Mouse (Mus musculus) megakaryocyte progenitor cell, adult 5-6 weeks (primary cell): ENCODE measurements around the gene Tdrkh. TPM values are rescaled to one million over a fixed set of nuclear protein-coding genes. Genes with fewer than 3 reads are reported as not detected.

Experiments
- ATAC-seq: replicated peaks from 2 replicates; pipeline ENCODE4 v1.8.0; 2016; ENCODE audit warnings: mild to moderate bottlenecking, moderate TSS enrichment, inconsistent platforms; ENCODE audit not compliant: poor library complexity
- total RNA-seq, 2 experiments: library from RNA; stranded (forward) in 1 of 2; stranded (reverse) in 1 of 2; fragments of 157-497, 149-512 nt in 1 of 2; fragments of 200-1000 nt in 1 of 2; gene quantifications; 2 replicates each; pipeline versions ENCODE4 v1.2.3 to v1.2.4; 2015 to 2017

The Tdrkh gene
- total RNA-seq (2015) (12.7 and 13.2 TPM in 2 replicates), total RNA-seq (2017) (3.9 and 5.5 TPM in 2 replicates)

DNA sequence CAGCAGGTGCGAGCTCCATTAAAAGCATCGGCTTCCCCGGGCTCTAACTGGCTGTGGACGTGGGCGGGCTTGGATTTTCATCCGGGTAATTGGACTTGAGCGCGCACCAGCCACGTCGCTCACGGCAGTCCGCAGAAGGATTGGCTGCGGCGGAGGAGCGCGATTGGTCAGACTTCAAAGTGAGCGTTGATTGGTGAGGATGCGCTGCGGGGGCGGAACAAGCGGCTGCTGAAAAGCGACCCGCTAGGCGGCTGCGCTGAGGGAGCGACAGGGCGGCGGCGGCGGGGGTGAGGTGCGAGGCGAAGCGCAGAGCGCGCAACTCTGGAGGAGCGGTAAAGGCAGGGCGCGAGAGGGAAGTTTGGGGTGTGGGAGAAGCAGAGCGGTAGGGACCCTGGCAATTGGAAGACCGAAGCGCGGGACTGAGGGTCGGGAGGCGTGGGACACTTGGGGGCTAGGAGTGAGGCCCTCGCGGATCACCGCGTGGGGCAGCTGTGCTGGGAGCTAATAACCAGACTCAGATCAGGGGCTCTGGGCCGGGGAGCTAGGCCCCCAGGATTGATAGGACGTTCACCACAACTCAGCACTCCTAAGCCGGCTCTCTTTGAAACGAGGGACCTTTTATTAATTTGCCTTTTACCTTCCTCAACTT, at the start of gene Tdrkh:
Tdrkh (plus strand) TSS at position 243 of the 649 bp plus-strand sequence.
- ATAC-seq, result peak; percentile 99

DNA sequence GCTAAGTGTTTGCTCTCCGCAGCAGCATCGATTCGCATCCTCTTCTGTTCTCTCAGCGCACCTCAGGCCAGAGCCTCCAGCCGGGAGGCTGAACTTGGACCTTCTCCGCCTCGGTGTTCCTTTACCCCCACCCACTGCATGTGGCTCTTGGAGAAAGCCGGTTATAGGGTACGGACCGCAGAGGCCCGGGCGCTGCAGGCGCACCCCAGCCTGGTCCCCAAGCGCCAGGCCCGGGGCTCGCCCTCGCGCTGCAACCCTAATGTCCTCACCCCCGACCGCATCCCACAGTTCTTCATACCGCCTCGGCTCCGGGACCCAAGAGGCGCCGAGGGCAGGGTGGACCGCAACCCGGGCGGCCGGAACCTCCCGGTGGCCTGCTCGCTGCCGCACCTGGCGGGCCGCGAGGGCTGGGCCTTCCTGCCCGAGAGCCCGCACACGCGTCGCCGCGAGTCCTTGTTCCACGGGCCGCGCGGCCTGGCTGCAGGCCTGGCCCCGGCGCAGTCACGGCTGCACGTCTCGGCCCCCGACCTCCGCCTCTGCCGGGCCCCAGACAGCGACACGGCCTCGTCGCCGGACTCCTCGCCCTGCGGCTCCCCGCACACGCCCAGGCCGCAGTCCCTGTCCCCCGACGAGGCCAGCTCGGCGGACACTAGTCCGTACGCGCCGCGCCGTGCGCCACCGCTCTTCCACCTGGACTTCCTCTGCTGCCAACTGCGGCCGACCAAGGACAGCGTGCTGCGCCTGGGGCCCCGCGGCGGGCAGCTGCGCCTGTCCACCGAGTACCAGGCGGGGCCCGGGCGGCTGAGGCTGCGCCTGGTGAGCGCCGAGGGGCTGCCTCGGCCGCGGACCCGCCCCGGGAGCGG, 49.6 kb upstream of the Tdrkh start:
- 0 out of 2 replicates have a peak, but pooled peaks have one; percentile 11 for ATAC-seq

DNA sequence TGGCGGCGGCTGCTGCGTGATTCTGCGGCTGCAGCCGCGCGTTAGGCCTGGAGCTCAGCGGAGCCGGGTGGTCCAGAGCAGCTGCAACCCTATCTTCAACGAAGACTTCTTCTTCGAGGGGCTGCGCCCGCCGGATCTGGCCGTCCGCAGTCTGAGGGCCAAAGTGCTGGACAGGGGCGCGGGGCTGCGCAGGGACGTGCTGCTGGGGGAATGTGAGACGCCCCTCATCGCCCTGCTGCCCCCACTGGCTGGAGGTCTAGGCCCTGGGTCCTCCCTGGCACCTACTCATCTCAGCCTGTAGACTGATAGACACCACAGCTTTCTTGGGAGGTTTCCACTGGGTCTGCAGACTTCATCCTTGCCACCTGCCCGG, 48.9 kb upstream of the Tdrkh start:
- no peak for ATAC-seq

DNA sequence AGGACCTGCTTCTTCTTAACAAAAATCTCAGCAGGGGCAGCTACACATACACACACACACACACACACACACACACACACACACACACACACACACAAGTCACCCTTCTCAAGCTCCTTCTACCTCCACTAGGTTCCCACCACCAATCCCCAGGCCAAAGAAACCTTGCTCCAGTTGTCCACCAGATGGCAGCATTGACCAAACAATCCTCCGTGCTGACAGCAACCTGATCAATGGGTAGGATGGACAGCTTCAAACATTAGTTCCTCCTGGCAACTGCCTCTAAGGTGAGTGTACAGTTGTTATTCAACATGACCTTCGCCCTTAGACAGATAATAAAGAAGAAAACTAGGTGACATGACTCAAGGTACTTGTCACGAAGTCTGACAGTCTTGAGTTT, 46.3 kb upstream of the Tdrkh start:
- ATAC-seq, result peak; percentile 96

DNA sequence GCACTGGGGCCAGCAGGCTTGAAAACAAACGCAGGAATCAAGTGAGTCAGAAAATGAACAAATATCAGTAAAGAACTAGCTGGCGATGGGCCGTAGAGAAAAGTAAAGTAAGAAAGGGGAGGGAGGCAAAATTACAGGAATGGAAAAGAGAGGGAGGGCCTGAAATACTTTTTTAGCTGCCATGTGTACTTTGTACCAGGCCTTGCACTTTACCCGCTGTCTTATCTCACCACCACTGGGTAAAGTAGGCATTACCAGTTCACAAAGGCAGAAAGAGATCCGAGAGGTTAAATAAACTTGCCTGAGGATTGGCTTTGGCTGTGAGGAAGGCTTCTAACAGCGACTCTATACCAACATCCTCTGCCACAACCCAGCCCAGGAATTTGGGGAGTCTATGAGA, 45.6 kb upstream of the Tdrkh start:
- no peak for ATAC-seq

DNA sequence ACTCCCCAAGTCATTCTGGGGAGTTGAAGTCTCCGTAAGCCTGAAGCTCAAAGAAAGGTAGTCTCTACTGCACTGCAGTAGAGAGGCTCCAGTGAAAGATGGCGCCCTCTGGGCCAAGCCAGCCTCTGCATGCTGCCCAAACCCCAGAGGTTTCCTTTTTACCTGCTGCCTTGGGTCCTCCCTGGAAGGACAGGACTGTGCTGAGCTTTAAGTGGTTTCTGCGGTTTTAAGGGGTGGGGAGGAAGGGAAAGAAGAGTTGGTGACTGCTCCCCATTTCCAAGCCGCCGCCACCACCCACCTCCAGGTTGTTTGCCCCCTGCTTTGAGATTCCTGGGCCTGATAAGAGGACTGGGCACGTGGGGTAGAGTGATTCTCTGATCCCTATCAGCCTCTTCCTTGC, 44.4 kb upstream of the Tdrkh start:
- ATAC-seq, result no peak

DNA sequence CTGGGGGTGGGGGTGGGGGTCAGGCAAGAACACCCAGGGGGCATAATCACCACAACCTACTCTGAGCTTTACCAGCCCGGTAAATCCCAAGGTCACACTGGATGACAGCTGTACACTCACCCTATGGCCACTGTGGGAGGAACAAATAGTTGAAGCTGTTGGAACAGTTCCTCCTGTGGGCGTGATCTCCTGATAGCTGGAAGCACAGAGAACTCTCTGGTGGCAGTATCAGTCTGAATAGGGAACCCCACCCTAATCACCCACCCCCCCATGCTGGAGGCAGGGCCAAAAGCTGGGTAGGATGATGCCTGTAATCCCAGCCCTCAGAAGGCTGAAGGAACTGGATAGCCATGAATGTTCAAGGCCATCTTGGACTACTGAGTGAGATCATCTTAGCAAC, 43.4 kb upstream of the Tdrkh start:
- ATAC-seq, result peak; percentile 33

DNA sequence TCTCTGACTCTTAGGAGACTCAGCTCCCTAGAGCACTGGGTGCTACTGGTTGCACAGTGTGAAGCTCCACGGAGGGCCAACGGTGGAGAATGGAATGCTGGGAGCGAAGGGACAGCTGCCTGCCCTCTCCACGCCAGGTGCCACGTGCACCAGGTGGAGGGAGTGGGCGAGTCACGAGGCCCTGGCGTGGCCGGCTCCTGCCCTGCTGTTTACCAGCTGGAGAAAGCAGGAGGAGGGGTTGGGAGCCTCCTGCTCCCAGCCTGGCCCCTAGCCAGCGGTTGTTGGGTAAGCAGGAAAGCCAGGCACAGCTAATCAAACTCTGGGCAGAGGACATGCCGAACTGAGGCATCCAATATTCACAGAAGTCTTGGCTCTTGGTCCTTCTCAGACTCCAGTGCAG, 41.4 kb upstream of the Tdrkh start:
- ATAC-seq, result no peak

DNA sequence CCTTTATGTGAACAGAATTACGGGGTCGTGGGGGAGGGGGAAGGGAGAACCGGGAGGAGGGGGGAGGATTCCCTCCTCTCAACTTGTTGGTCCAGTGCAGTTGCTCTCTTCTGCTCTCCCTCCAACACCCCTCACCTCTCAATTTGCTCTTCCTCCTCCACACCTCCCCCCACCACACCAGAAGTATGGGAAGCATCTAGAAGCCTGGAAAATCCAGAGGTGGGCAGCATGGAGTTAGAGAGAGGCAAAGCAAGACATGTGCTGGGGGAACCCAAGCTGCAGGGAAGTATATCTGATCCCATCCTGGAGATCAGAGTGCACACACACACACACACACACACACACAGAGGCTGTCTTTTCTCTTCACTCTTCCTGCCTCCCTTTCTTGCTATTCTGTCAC, 41.0 kb upstream of the Tdrkh start:
- no peak for ATAC-seq

DNA sequence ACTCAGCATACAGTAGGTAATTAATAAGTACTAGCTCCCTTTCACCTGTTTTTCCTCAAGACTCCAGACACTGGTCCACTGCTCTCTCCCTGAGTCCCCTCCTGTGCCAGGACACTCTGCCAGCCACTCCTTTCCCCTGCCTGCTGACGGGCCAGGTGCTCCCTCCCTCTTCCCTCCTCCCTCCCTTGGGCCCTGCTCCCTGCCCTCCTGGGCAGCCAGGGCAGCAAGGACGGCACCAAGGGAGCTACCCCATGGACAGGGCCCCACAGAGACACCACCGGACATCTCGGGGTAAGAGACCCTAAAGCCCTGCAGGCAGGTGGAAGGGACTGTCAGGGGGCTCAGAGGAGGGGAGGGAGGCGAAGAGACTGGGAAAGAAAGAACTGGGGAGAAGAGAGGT, 40.4 kb upstream of the Tdrkh start, which contains the start of gene Rorc:
Rorc (plus strand) TSS at position 154 of the 400 bp plus-strand sequence.
- ATAC-seq, result no peak

DNA sequence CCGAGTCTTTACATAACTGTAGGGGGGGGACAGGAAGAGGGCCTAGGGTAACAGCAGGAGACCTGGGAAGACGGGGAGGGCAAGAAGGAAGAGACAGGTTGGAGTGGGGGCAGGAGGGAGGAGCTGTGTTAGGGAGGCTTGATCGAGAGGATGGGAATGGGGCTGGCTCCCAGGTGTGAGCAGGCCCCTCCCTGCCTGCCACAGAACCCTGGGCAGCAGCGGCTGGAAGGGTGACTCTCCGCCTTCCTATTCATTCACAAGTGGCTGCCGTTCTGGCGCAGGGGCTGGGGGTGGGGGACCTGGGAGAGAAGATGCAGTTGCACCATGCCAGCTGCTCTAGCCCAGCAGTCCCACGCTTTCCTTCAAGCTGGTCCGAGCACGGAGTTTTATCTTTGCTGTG, 40.0 kb upstream of the Tdrkh start:
- no peak for ATAC-seq

DNA sequence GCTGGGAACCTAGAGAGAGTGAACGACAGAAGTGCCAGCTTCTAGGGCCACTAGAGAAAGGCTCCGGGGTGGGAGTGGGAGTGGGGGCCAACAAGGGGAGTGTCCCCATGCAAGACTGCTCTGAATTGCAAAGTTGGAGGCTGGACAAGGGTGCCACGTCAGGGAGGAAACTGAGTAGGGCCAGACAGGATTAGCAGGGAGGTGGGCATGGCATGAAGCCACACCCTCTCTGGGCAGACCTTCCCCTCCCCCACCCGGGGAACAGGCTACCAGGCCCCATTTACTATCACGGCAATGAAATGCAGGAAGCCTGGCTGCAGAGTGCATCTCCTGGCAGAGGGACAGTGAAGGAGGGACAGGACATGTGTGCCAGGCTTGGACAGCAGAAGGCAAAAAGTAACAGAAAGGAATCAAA, 39.5 kb upstream of the Tdrkh start:
- no peak for ATAC-seq

DNA sequence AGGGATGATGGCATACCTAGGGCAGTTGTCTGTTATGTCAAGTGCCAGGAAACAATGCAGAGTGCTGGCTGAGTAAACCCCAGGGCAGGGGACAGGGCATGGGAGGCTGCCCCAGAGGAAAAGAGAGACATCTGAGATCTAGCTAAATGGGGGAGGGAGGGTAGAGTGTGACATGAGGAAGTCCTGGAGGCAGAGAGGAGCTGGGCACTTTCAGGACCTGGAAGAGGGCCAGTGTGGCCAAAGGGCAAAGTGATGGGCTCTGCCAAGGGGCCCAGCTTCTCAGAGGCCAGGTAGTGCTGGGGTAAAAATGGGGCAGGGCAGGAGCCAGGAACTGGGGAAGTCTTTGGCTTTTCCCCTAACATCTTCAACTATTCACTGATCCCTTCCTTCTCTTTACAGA, 38.4 kb upstream of the Tdrkh start:
- no peak for ATAC-seq

DNA sequence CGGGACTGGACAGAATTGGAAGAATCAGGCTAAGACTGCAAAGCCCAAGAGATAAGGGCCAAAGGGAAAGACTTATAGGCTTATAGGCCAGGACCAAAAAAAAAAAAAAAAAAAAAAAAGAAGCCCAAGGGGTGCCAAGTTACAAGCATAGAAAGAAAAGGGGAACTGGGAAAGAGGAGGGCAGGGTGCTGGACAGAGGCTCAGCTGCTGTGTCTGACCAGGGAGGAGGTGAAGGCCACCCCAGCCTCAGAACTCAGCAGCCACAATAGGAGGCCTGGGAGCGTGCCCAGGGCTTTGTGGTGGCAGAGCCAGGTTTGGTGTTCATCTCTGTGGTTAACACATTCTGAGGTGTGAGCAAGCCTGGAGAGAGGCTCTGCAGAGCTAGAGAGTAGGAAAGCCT, 37.9 kb upstream of the Tdrkh start:
- ATAC-seq, result peak; percentile 68

DNA sequence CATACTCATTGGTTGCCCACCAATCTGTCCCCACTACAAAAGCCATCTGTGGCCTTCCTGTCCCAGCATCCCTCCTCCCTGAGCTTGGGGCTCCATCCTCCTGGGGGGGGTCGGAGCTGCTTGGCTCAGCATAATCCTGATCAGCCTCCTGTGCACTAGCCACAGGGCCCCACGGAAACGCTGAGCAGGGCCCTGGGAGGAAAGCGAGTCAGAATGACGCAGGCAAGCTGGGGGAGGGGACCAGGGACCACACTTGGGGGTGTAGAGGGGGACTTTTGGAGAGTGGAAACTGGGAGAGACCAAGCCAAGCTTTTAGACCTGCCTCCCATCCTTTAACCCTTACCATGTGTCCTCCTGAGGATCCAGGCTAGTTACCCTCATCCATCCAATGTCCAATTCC, 37.2 kb upstream of the Tdrkh start:
- no peak for ATAC-seq

DNA sequence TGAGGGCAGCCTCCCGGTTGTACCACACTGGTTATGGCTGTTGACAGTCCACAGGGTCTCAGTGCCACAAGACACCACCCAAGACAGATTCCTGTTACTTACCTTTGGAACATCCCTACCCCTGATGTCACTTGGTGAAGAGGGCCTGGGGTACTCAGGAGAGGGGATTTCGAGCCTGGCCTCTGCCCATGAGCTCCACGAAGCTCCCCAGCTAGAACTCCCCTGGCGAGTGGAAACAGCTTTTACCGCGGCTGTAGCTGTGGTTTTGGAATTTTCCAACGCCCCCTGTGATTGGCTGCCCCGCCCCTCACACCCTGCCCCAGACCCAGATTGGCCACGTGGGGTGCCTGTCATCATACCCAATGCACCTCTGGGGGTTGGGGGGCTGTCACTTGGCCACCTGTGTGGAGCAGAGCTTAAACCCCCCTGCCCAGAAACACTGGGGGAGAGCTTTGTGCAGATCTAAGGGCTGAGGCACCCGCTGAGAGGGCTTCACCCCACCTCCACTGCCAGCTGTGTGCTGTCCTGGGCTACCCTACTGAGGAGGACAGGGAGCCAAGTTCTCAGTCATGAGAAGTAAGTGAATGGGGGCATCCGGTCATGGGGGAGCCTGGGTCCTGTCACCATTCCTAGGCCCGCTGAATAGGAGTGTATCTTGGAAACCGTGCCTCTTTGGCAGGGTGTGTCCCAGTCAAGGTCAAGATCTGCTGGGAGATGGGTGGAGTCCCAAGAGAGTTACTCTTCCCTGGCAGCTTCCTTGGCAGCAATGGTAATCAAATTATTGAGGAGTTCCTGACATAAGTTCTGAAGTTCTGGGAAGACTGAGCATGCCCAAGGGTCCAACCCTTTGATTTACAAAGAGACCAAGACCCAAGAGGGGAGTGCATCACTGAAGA, 35.8 kb upstream of the Tdrkh start:
- no peak for ATAC-seq

DNA sequence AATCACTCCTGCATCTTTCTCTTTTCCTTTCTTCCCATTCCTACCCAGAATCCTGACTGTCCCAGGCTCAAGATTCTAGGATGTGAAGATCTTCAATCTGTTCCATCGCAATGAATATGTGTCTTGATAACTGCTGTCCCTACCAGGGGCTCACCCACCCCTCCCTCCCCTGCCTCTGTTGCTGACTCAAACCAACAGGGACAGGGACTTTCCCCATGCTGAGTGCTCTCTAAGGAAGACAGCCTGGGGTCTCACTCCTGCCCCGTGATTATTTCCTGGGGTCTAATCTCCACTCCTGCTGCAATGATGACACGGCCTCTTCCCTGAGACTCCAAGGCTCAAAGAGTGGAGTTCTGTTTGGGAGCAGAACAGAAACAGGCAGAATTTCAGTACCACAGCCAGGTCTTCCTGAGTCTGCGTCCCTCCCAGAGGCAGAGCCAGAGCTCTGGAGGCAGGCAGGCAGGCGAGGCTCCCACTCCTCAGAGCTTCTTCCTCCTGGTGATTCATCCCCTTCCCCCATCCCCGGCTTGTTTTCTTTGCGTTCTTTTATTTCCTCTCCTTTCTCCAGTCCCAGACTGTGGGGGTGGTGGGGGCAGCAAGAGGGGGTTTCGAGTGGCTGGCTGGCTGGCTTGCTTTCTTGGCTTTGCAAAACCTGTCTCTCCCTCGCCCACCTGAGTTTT, 33.1 kb upstream of the Tdrkh start:
- ATAC-seq, result no peak

DNA sequence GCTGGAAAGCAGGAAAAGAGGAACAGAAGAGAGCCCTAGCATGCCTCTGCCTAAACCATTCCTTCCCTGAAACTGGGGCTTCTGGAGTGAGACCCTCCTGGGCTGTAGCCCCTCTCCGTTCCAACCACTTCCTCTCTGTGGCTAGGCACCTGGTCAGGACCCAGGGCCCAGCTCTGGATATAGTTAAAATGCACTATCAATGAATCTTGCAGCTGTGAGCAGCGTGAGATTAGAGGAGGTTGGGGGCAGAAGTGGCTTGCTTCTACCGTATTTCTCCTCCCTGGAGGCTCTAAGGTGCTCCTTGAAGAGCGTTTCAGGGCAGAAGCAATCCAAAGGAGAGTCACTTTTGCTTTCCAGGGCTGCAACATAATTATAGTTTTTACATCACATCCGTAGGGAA, 30.8 kb upstream of the Tdrkh start:
- ATAC-seq, result 0 out of 2 replicates have a peak, but pooled peaks have one; percentile 19

DNA sequence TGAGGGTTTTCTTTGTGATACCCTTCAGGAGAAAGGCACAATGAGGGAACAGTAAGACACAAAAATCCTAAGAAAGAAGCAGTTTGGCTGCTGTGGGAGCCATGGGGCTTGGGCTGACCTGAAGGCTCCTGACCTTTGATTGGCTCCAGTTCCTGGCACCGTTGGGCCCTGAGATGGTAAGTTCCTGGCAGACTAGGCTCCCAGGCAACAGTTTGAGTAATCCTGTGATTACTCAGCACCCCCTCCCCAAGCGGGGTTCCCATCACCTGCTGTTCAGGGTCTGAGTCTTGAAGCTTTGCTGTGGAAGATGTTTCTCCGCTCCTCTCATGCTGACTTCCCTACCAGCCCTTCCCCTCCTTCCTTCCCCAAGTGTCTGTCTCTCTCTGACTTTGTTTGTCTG, 29.6 kb upstream of the Tdrkh start:
- no peak for ATAC-seq

DNA sequence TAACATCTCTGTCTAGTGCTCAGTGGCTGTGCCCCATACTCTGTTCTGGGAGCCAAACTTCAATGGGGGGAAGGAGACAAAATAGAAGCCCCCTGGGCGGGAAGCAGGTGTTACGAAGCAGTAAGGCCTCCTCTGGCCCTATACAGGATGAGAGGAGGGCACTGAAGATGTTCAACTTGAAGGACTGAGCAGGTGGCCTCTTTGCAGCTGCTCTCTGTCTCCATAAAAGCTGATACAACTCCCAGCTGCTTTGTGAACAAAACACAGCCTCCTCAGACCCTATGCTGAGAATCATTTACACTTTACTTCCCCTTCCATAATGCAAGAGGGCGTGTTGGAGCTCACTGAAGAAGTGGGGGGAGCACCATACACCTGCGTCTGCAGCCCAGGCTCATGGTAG, 26.4 kb upstream of the Tdrkh start:
- ATAC-seq, result no peak

DNA sequence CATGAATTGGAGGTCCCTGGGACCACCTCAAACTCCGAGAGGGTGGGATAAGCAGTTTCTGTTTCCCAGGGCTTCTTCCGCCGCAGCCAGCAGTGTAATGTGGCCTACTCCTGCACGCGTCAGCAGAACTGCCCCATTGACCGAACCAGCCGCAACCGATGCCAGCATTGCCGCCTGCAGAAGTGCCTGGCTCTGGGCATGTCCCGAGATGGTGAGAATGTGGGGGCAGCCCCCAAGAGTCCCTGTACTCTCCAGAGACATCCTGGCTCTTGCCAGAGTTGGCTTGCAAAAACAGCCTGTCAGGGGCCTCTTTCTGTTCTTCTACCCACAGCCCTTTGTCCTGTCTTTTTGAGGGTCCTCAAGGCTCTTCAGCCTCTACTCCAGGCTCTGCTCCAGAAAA, 25.7 kb upstream of the Tdrkh start:
- ATAC-seq, result no peak
